Mouse (Mus musculus) heart, embryonic 16.5 days (tissue): ENCODE measurements around the gene Marcksl1. TPM values are rescaled to one million over a fixed set of nuclear protein-coding genes. Genes with fewer than 3 reads are reported as not detected.

ENCODE experiments used
- ATAC-seq: fragments of 200-750 bp; cut with Nextera tagmentation; replicated peaks from 2 replicates; pipeline ENCODE4 v1.8.0; 2017; ENCODE audit warnings: moderate number of reproducible peaks; ENCODE audit not compliant: insufficient read depth, low FRiP score; ENCODE audit errors: extremely low read depth
- H3K27ac ChIP-seq: fragments of 300-500 bp; sonication (generic); 2 replicates; pipeline ENCODE4 v1.5.1; 2014; ENCODE audit warnings: mild to moderate bottlenecking, low read length, control low read depth, moderate library complexity
- H3K27me3 ChIP-seq: fragments of 300-500 bp; sonication (generic); 2 replicates; pipeline ENCODE4 v1.6.1; 2014; ENCODE audit warnings: low read length, mixed read lengths; ENCODE audit not compliant: control insufficient read depth, insufficient read depth
- H3K36me3 ChIP-seq: fragments of 300-500 bp; sonication (generic); 2 replicates; pipeline ENCODE4 v1.6.1; 2014; ENCODE audit not compliant: control insufficient read depth, insufficient read depth
- H3K4me1 ChIP-seq: fragments of 300-500 bp; sonication (generic); 2 replicates; pipeline ENCODE4 v1.6.1; 2014; ENCODE audit warnings: low read length, mixed read lengths; ENCODE audit not compliant: control insufficient read depth, insufficient read depth
- H3K4me2 ChIP-seq: fragments of 300-500 bp; sonication (generic); 2 replicates; pipeline ENCODE4 v1.6.1; 2014; ENCODE audit warnings: low read depth, mild to moderate bottlenecking, control low read depth, low read length
- H3K4me3 ChIP-seq: fragments of 300-500 bp; sonication (generic); 2 replicates; pipeline ENCODE4 v1.5.1; 2014; ENCODE audit warnings: mild to moderate bottlenecking, control low read depth, low read length
- H3K9ac ChIP-seq: fragments of 300-500 bp; sonication (generic); 2 replicates; pipeline ENCODE4 v1.6.1; 2014; ENCODE audit warnings: low read length, control low read depth
- H3K9me3 ChIP-seq: fragments of 300-500 bp; sonication (generic); replicated peaks from 2 replicates; pipeline ENCODE4 v1.6.1; 2016; ENCODE audit warnings: low read length; ENCODE audit not compliant: control insufficient read depth
- WGBS: fragments of 180-500 bp; shearing (Covaris S2); extraction: QIAGEN DNeasy Blood & Tissue Kit; methylation state at CpG from one replicate; pipeline ENCODE4 v1.1.7; 2014; 5-methylcytosine and 5-hydroxymethylcytosine counted together
- microRNA-seq: library from miRNA; unstranded; fragments of <30 nt; microRNA quantifications from one replicate; pipeline ENCODE4, GENCODE M21; 2017
- polyA plus RNA-seq: library from polyadenylated mRNA; unstranded; fragments of >200 nt; fragmentation: Nextera tagmentation; extraction: Ambion mirVana; gene quantifications from 2 replicates; pipeline ENCODE4 v1.2.1, GENCODE M21; 2015

Gene Marcksl1
- polyA plus RNA-seq, 1 experiment from 2014 or later: 262 TPM

GRCm38 (mm10) chr4:129561184-129561583 is 47.8 kb downstream of the Marcksl1 start:
- Histone ChIP-seq H3K9ac (no peak overlapping the region), H3K36me3 (no peaks in the 10 kb centered on the region), H3K4me3 (no peak overlapping the region), H3K4me1 (peaks cover 6% of the 10 kb centered on the region), H3K27ac (no peak overlapping the region), H3K4me2 (no peak overlapping the region), H3K27me3 (no peaks in the 10 kb centered on the region), H3K9me3 (no peaks in the 10 kb centered on the region)
- WGBS: 58% methylated on average over 5 of the region's 5 CpGs
- ATAC-seq: no peak

DNA sequence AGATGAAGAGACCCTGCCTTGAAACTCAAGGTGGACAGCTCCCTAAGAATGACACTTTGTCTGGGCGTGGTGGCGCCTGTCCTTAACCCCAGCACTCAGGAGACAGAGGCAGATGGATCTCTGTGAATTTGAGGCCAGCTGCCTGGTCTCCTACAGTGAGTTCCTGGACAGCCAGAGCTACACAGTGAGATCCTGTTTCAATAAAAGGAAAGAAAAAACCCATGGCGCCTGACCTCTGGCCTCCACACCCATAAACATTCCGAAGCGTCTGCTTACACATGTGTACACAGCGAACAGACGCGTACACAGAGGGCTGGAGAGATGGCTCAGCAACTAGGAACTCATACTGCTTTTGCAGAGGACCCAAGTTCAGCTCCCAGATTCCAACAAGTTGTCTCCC is 50.3 kb downstream of the Marcksl1 start:
- H3K9ac ChIP-seq: no peak overlapping the region
- no peak for ATAC-seq
- no peaks in the 10 kb centered on the region for H3K9me3 ChIP-seq
- no peaks in the 10 kb centered on the region for H3K4me1 ChIP-seq
- no peak overlapping the region for H3K27ac ChIP-seq
- no peak overlapping the region for H3K4me3 ChIP-seq
- no peak overlapping the region for H3K4me2 ChIP-seq
- WGBS: 68% methylated on average over 8 of the region's 8 CpGs
- no peaks in the 10 kb centered on the region for H3K27me3 ChIP-seq
- no peaks in the 10 kb centered on the region for H3K36me3 ChIP-seq

DNA sequence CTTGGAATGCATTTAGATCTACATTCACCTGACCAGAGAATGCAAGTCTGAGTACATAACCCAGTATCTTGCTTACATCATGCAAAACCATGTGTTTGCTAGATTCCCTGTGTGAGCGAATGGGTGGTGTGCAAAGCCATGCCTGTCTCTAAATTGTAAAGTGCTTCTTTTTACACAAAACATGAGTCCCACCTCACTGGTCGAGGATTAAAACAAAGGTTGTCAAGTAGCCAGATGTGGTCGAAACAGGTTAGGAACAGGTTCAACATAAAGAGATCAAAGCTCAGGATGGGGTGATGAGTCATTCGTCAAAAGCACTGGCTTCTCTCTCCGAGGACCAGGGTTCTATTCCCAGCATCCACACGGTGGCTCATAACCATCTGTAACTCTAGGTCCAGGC is 51.8 kb downstream of the Marcksl1 start:
- Histone ChIP-seq H3K9me3 (no peaks in the 10 kb centered on the region), H3K27me3 (no peaks in the 10 kb centered on the region), H3K4me3 (no peak overlapping the region), H3K4me1 (no peaks in the 10 kb centered on the region), H3K4me2 (no peak overlapping the region), H3K9ac (no peak overlapping the region), H3K27ac (no peak overlapping the region), H3K36me3 (no peaks in the 10 kb centered on the region)
- WGBS: 77% methylated on average over 6 of the region's 6 CpGs
- ATAC-seq: no peak

Small RNA genes within 50 kb of the gene (microRNA-seq; reads per million reads assigned to microRNA genes)
- gene Mir8119: not detected

Other genes starting within 250 kb of the Marcksl1 start
- 1.8 and 1.9 TPM in 2 replicates for gene Sync, start 226.0 kb upstream of the Marcksl1 start, polyA plus RNA-seq
- 259 and 291 TPM in 2 replicates for gene Rbbp4, start 178.2 kb upstream of the Marcksl1 start, polyA plus RNA-seq
- gene Zbtb8os, start 177.9 kb upstream of the Marcksl1 start, polyA plus RNA-seq: 36.9 and 41.7 TPM in 2 replicates
- gene Zbtb8a, start 135.5 kb upstream of the Marcksl1 start, polyA plus RNA-seq: 10.1 and 11.3 TPM in 2 replicates
- 6.3 and 7.2 TPM in 2 replicates for gene Zbtb8b, start 72.7 kb upstream of the Marcksl1 start, polyA plus RNA-seq
- gene Bsdc1, start 52.0 kb upstream of the Marcksl1 start, polyA plus RNA-seq: 25.0 and 26.2 TPM in 2 replicates
- not detected in 2 replicates for gene Tssk3, start 22.6 kb upstream of the Marcksl1 start, polyA plus RNA-seq
- not detected in 2 replicates for gene Fam229a, start 22.4 kb upstream of the Marcksl1 start, polyA plus RNA-seq
- gene Hdac1, start 29.1 kb downstream of the Marcksl1 start, polyA plus RNA-seq: 123 and 139 TPM in 2 replicates
- gene Lck, start 60.1 kb downstream of the Marcksl1 start, polyA plus RNA-seq: 45.9 and 121 TPM in 2 replicates
- gene Fam167b, start 65.0 kb downstream of the Marcksl1 start, polyA plus RNA-seq: 5.1 and 5.7 TPM in 2 replicates
- 178 and 180 TPM in 2 replicates for gene Eif3i, start 87.1 kb downstream of the Marcksl1 start, polyA plus RNA-seq
- gene Tmem234, start 87.1 kb downstream of the Marcksl1 start, polyA plus RNA-seq: 148 and 152 TPM in 2 replicates
- gene Dcdc2b, start 100.7 kb downstream of the Marcksl1 start, polyA plus RNA-seq: 1.8 and 2.7 TPM in 2 replicates
- 22.7 and 22.9 TPM in 2 replicates for gene Iqcc, start 105.5 kb downstream of the Marcksl1 start, polyA plus RNA-seq
- 50.9 and 55.0 TPM in 2 replicates for gene Ccdc28b, start 110.4 kb downstream of the Marcksl1 start, polyA plus RNA-seq
- gene Txlna, start 127.5 kb downstream of the Marcksl1 start, polyA plus RNA-seq: 47.0 and 48.9 TPM in 2 replicates
- 16.1 and 18.0 TPM in 2 replicates for gene Kpna6, start 159.2 kb downstream of the Marcksl1 start, polyA plus RNA-seq
- gene Tmem39b, start 183.3 kb downstream of the Marcksl1 start, polyA plus RNA-seq: 6.2 and 6.6 TPM in 2 replicates
- gene Khdrbs1, start 228.7 kb downstream of the Marcksl1 start, polyA plus RNA-seq: 63.4 and 65.8 TPM in 2 replicates